Mouse (Mus musculus) limb, embryonic 12.5 days (tissue): Measurements from ENCODE around the gene Optn. TPM values are rescaled to one million over a fixed set of nuclear protein-coding genes. Genes with fewer than 3 reads are reported as not detected.

Experiments
- ATAC-seq: fragments of 200-750 bp; cut with Nextera tagmentation; 2 replicates; pipeline ENCODE4 v1.8.0; 2017; ENCODE audit warnings: low read depth, moderate TSS enrichment; ENCODE audit not compliant: insufficient number of reproducible peaks, insufficient read depth, low FRiP score, low TSS enrichment
- H3K27ac ChIP-seq: fragments of 300-500 bp; sonication (generic); 2 replicates; pipeline ENCODE4 v1.5.1; 2016; ENCODE audit warnings: mild to moderate bottlenecking, moderate library complexity
- H3K27me3 ChIP-seq: fragments of 300-500 bp; sonication (generic); 2 replicates; pipeline ENCODE4 v1.6.1; 2016; ENCODE audit warnings: mild to moderate bottlenecking, moderate library complexity
- H3K36me3 ChIP-seq: fragments of 300-500 bp; sonication (generic); 2 replicates; pipeline ENCODE4 v1.6.1; 2016; ENCODE audit warnings: mild to moderate bottlenecking, moderate library complexity
- H3K4me1 ChIP-seq: fragments of 300-500 bp; sonication (generic); replicated peaks from 2 replicates; pipeline ENCODE4 v1.6.1; 2016
- H3K4me2 ChIP-seq: fragments of 300-500 bp; sonication (generic); 2 replicates; pipeline ENCODE4 v1.6.1; 2016; ENCODE audit warnings: mild to moderate bottlenecking, moderate library complexity
- H3K4me3 ChIP-seq: fragments of 300-500 bp; sonication (generic); replicated peaks from 2 replicates; pipeline ENCODE4 v1.5.1; 2016; ENCODE audit warnings: mild to moderate bottlenecking
- H3K9ac ChIP-seq: fragments of 300-500 bp; sonication (generic); replicated peaks from 2 replicates; pipeline ENCODE4 v1.6.1; 2016; ENCODE audit warnings: mild to moderate bottlenecking, moderate library complexity
- H3K9me3 ChIP-seq: fragments of 300-500 bp; sonication (generic); 2 replicates; pipeline ENCODE4 v1.6.1; 2016; ENCODE audit warnings: mild to moderate bottlenecking, moderate library complexity
- WGBS: fragments of 180-500 bp; shearing (Covaris S2); methylation state at CpG from one replicate; pipeline ENCODE4 v1.1.7; 2016; 5-methylcytosine and 5-hydroxymethylcytosine counted together
- polyA plus RNA-seq: library from polyadenylated mRNA; unstranded; fragments of >200 nt; fragmentation: Nextera tagmentation; extraction: Ambion mirVana; gene quantifications from 2 replicates; pipeline ENCODE4 v1.2.1, GENCODE M21; 2016

Gene Optn
- polyA plus RNA-seq, 1 experiment from 2014 or later = 5.3 TPM

GRCm38 (mm10) chr2:5039350-5040170 is 24.3 kb downstream of the Optn start:
- Histone ChIP-seq H3K9ac (no peak overlapping the region), H3K36me3 (no peaks in the 10 kb centered on the region), H3K4me1 (peaks cover 7% of the 10 kb centered on the region), H3K9me3 (no peaks in the 10 kb centered on the region), H3K27ac (no peak overlapping the region), H3K4me2 (no peak overlapping the region), H3K4me3 (no peak overlapping the region), H3K27me3 (no peaks in the 10 kb centered on the region)
- WGBS = 78% methylated on average over 13 of the region's 13 CpGs
- no peak for ATAC-seq

- no peak overlapping the region for H3K4me3 ChIP-seq
- no peaks in the 10 kb centered on the region for H3K27me3 ChIP-seq
- no peaks in the 10 kb centered on the region for H3K9me3 ChIP-seq
- WGBS = 88% methylated on average over 5 of the region's 5 CpGs
- ATAC-seq = no peak
- H3K9ac ChIP-seq = no peak overlapping the region
- no peak overlapping the region for H3K4me2 ChIP-seq
- H3K36me3 ChIP-seq = no peaks in the 10 kb centered on the region
- no peak overlapping the region for H3K27ac ChIP-seq
- H3K4me1 ChIP-seq = no peaks in the 10 kb centered on the region
Measured at GRCm38 (mm10) chr2:5038320-5038719, 25.5 kb downstream of the Optn start.

- Histone ChIP-seq H3K4me2 (no peak overlapping the region), H3K27ac (no peak overlapping the region), H3K4me1 (no peaks in the 10 kb centered on the region), H3K27me3 (no peaks in the 10 kb centered on the region), H3K9ac (no peak overlapping the region), H3K4me3 (no peak overlapping the region), H3K36me3 (no peaks in the 10 kb centered on the region), H3K9me3 (no peaks in the 10 kb centered on the region)
- no peak for ATAC-seq
- WGBS = 66% methylated on average over 3 of the region's 3 CpGs
Measured at GRCm38 (mm10) chr2:5037390-5037789, 26.5 kb downstream of the Optn start.

GRCm38 (mm10) chr2:5036411-5037076 is 27.3 kb downstream of the Optn start:
- Histone ChIP-seq H3K4me3 (no peak overlapping the region), H3K9me3 (no peaks in the 10 kb centered on the region), H3K9ac (no peak overlapping the region), H3K4me1 (no peaks in the 10 kb centered on the region), H3K4me2 (no peak overlapping the region), H3K36me3 (no peaks in the 10 kb centered on the region), H3K27me3 (no peaks in the 10 kb centered on the region), H3K27ac (no peak overlapping the region)
- whole genome bisulfite sequencing = 90% methylated on average over 10 of the region's 10 CpGs
- ATAC-seq = no peak

DNA sequence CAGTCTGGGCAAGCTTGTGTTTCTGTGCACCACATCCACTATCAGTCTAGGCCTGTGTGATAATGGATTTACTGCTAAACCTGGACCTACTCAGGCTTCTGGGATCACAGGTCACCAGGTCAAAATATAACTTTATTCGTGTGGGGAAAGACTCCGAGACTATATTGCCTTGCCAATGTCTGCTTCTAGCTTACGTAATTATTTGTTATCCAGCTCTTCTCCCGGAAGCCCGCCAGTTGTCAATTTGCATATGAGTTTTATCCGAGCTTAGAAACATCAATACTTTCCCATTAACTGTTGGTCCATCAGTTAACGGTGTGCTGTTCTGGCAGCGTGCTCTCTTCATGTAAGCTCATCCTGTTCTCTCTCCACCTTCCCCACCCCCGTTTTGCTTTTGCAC is 28.6 kb downstream of the Optn start:
- ATAC-seq = no peak
- H3K4me3 ChIP-seq = no peak overlapping the region
- H3K36me3 ChIP-seq = no peaks in the 10 kb centered on the region
- H3K9ac ChIP-seq = no peak overlapping the region
- H3K27ac ChIP-seq = no peak overlapping the region
- H3K9me3 ChIP-seq = no peaks in the 10 kb centered on the region
- no peak overlapping the region for H3K4me2 ChIP-seq
- H3K4me1 ChIP-seq = no peaks in the 10 kb centered on the region
- WGBS = 85% methylated on average over 9 of the region's 9 CpGs
- no peaks in the 10 kb centered on the region for H3K27me3 ChIP-seq

GRCm38 (mm10) chr2:5034801-5035200 is 29.1 kb downstream of the Optn start:
- Histone ChIP-seq H3K4me2 (no peak overlapping the region), H3K9me3 (no peaks in the 10 kb centered on the region), H3K4me3 (no peak overlapping the region), H3K9ac (no peak overlapping the region), H3K27me3 (no peaks in the 10 kb centered on the region), H3K36me3 (no peaks in the 10 kb centered on the region), H3K4me1 (no peaks in the 10 kb centered on the region), H3K27ac (no peak overlapping the region)
- ATAC-seq = no peak
- 78% methylated on average over 8 of the region's 8 CpGs for WGBS

GRCm38 (mm10) chr2:5033546-5034420 is 30.1 kb downstream of the Optn start:
- Histone ChIP-seq H3K4me2 (no peak overlapping the region), H3K27ac (no peak overlapping the region), H3K27me3 (no peaks in the 10 kb centered on the region), H3K4me3 (no peak overlapping the region), H3K36me3 (no peaks in the 10 kb centered on the region), H3K4me1 (no peaks in the 10 kb centered on the region), H3K9me3 (no peaks in the 10 kb centered on the region), H3K9ac (no peak overlapping the region)
- ATAC-seq = no peak
- 67% methylated on average over 15 of the region's 15 CpGs for WGBS

- Histone ChIP-seq H3K4me2 (no peak overlapping the region), H3K4me3 (no peak overlapping the region), H3K36me3 (no peaks in the 10 kb centered on the region), H3K9ac (no peak overlapping the region), H3K27me3 (no peaks in the 10 kb centered on the region), H3K9me3 (no peaks in the 10 kb centered on the region), H3K4me1 (no peaks in the 10 kb centered on the region), H3K27ac (no peak overlapping the region)
- ATAC-seq = no peak
- WGBS = 72% methylated on average over 5 of the region's 5 CpGs
Measured at GRCm38 (mm10) chr2:5032665-5033064, 31.2 kb downstream of the Optn start.

GRCm38 (mm10) chr2:5031215-5031614 is 32.6 kb downstream of the Optn start:
- Histone ChIP-seq H3K27me3 (no peaks in the 10 kb centered on the region), H3K9ac (no peak overlapping the region), H3K4me1 (no peaks in the 10 kb centered on the region), H3K27ac (no peak overlapping the region), H3K4me2 (no peak overlapping the region), H3K9me3 (no peaks in the 10 kb centered on the region), H3K4me3 (no peak overlapping the region), H3K36me3 (no peaks in the 10 kb centered on the region)
- WGBS = 71% methylated on average over 7 of the region's 7 CpGs
- no peak for ATAC-seq

DNA sequence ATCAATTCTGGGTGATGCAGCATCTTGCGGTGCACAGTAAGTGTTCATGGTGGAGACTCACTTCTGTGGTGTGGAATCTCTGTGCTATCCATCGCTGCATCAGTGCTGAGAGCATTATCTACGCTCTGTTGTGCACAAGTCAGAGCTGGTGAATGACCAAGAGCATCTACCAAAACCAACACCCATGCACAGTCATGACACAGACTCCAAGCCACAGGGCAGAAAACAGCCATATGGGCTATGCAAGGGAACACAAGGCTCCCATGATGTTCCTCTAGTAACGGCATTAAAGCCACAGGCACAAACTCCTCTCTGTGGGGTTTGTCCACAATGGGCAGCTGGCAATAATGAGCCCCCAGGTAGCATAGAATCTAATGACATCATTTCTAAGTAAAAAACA is 34.0 kb downstream of the Optn start:
- WGBS = 92% methylated on average over 4 of the region's 4 CpGs
- Histone ChIP-seq H3K27me3 (no peaks in the 10 kb centered on the region), H3K9ac (no peak overlapping the region)

GRCm38 (mm10) chr2:5028047-5028446 is 35.8 kb downstream of the Optn start:
- WGBS = 82% methylated on average over 7 of the region's 7 CpGs
- no peaks in the 10 kb centered on the region for H3K36me3 ChIP-seq
- no peak overlapping the region for H3K4me2 ChIP-seq
- no peak overlapping the region for H3K9ac ChIP-seq
- no peak overlapping the region for H3K4me3 ChIP-seq
- H3K4me1 ChIP-seq = 0 out of 2 replicates have a peak, but pooled peaks cover 9% of the 10 kb centered on the region
- no peaks in the 10 kb centered on the region for H3K27me3 ChIP-seq
- ATAC-seq = no peak
- no peaks in the 10 kb centered on the region for H3K9me3 ChIP-seq
- H3K27ac ChIP-seq = no peak overlapping the region

More for the DNA sequence above, 34.0 kb downstream of the Optn start:
- H3K27ac ChIP-seq = no peak overlapping the region
- H3K36me3 ChIP-seq = no peaks in the 10 kb centered on the region
- no peaks in the 10 kb centered on the region for H3K4me1 ChIP-seq
- H3K4me3 ChIP-seq = no peak overlapping the region
- no peaks in the 10 kb centered on the region for H3K9me3 ChIP-seq
- no peak overlapping the region for H3K4me2 ChIP-seq
- no peak for ATAC-seq
